In the genomic region with DNA sequence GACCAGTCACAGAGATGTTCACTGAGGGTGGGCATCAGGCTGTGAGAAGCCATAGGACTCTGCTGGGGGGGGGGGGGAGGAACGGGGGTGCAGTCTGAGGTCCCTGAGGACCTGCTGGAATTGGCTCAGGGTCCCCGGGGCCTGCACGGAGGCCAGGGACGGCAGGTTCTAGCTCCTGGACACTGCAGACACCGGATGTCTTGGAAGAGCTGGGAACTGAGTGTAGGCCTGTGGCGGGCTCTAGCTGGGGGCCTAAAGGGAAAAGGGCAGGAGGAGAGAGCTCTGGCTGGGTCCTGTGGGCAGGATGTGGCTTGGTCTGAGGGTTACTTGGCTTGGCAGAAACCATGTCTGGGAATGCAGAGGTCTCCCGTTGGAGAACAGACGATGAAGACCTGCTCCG, we compare ENCODE assay signal across 17 mouse cellular contexts.
DNase-seq lines count a peak whose midpoint lies in the region; ATAC-seq lines count a peak whose summit lies in the region.
"Had no signal": no experiment of that assay in that cellular context is flagged by ENCODE, and none has a peak within 500 bp of the region (broad histone marks: within the 10 kb centered on the region; RNA-seq: fewer than 3 reads in every experiment).

No protein-coding gene starts in this region.

- no peaks in the 10 kb centered on the region for H3K36me3 ChIP-seq in liver, embryonic 15.5 days (replicated peaks)
- 0 out of 2 replicates have a peak, but pooled peaks cover 4% of the 10 kb centered on the region for H3K36me3 ChIP-seq in midbrain, embryonic 13.5 days
- H3K36me3 ChIP-seq in midbrain, embryonic 11.5 days (ENCODE audit: control insufficient read depth, insufficient read depth, low read length): no peaks in the 10 kb centered on the region
- H3K36me3 ChIP-seq: embryonic facial prominence, embryonic 13.5 days; embryonic facial prominence, embryonic 15.5 days; forebrain, embryonic 12.5 days had no signal

- H3K9ac ChIP-seq in liver, embryonic 15.5 days: no peak overlapping the region
- no peak overlapping the region for H3K9ac ChIP-seq in midbrain, embryonic 13.5 days (replicated peaks)
- no peak overlapping the region for H3K9ac ChIP-seq in midbrain, embryonic 11.5 days (ENCODE audit: low read length)
- H3K9ac ChIP-seq: embryonic facial prominence, embryonic 13.5 days; embryonic facial prominence, embryonic 15.5 days; forebrain, embryonic 12.5 days had no signal

- ATAC-seq in liver, embryonic 15.5 days (ENCODE audit: insufficient read depth): 0 out of 2 replicates have a peak, but pooled peaks have one; percentile 33
- 0 out of 2 replicates have a peak, but pooled peaks have one; percentile 50 for ATAC-seq in midbrain, embryonic 13.5 days
- ATAC-seq in midbrain, embryonic 11.5 days (ENCODE audit: low FRiP score): no peak
- ATAC-seq: forebrain, embryonic 14.5 days; forebrain, embryonic 16.5 days had no signal

- H3K9me3 ChIP-seq in liver, embryonic 15.5 days (replicated peaks): no peaks in the 10 kb centered on the region
- H3K9me3 ChIP-seq in midbrain, embryonic 13.5 days: no peaks in the 10 kb centered on the region; the same call in 1 of the 2 replicates
- H3K9me3 ChIP-seq in midbrain, embryonic 11.5 days (ENCODE audit: control insufficient read depth, low read length): no peaks in the 10 kb centered on the region
- H3K9me3 ChIP-seq: embryonic facial prominence, embryonic 13.5 days; embryonic facial prominence, embryonic 15.5 days; forebrain, embryonic 10.5 days; forebrain, embryonic 12.5 days had no signal

- H3K27me3 ChIP-seq in liver, embryonic 15.5 days: no peaks in the 10 kb centered on the region
- H3K27me3 ChIP-seq in midbrain, embryonic 13.5 days: no peaks in the 10 kb centered on the region
- H3K27me3 ChIP-seq in midbrain, embryonic 11.5 days (ENCODE audit: control insufficient read depth, insufficient read depth, low read length): no peaks in the 10 kb centered on the region
- H3K27me3 ChIP-seq: embryonic facial prominence, embryonic 13.5 days; embryonic facial prominence, embryonic 15.5 days; forebrain, embryonic 12.5 days had no signal

- H3K4me2 ChIP-seq in liver, embryonic 15.5 days: no peak overlapping the region
- H3K4me2 ChIP-seq in midbrain, embryonic 13.5 days (replicated peaks): no peak overlapping the region
- no peak overlapping the region for H3K4me2 ChIP-seq in midbrain, embryonic 11.5 days
- H3K4me2 ChIP-seq: embryonic facial prominence, embryonic 13.5 days; embryonic facial prominence, embryonic 15.5 days; forebrain, embryonic 12.5 days had no signal

- no peak overlapping the region for H3K4me3 ChIP-seq in liver, embryonic 15.5 days (replicated peaks)
- no peak overlapping the region for H3K4me3 ChIP-seq in midbrain, embryonic 13.5 days (replicated peaks)
- H3K4me3 ChIP-seq in midbrain, embryonic 11.5 days (ENCODE audit: low read depth, low read length): no peak overlapping the region
- H3K4me3 ChIP-seq: embryonic facial prominence, embryonic 13.5 days; embryonic facial prominence, embryonic 15.5 days; erythroblast, embryonic 14.5 days; forebrain, embryonic 10.5 days; forebrain, embryonic 12.5 days had no signal

- peak; percentile 77 for DNase-seq in heart, adult 11 months
- no peak for DNase-seq in heart, adult 8-10 months (ENCODE audit: low spot score)
- DNase-seq in liver: no peak
- no peak for DNase-seq in midbrain, embryonic 11.5 days (ENCODE audit: low spot score, missing footprints)
- DNase-seq: adrenal gland, adult 2 months; adrenal gland, postnatal 10 days; adrenal gland, postnatal 25 days; embryo, embryonic 11 days had no signal

- H3K27ac ChIP-seq in liver, embryonic 15.5 days (replicated peaks): no peak overlapping the region
- H3K27ac ChIP-seq in midbrain, embryonic 13.5 days: no peak overlapping the region
- H3K27ac ChIP-seq in midbrain, embryonic 11.5 days (ENCODE audit: low read depth, low read length): no peak overlapping the region
- H3K27ac ChIP-seq: embryonic facial prominence, embryonic 13.5 days; embryonic facial prominence, embryonic 15.5 days; forebrain, embryonic 10.5 days; forebrain, embryonic 12.5 days had no signal

- WGBS in liver, embryonic 15.5 days (ENCODE audit: insufficient replicate concordance): 86% methylated on average over 9 of the region's 9 CpGs
- 94% methylated on average over 9 of the region's 9 CpGs for WGBS in midbrain, embryonic 13.5 days
- 94% methylated on average over 9 of the region's 9 CpGs for WGBS in midbrain, embryonic 11.5 days

- H3K4me1 ChIP-seq in liver, embryonic 15.5 days (replicated peaks): peaks cover 8% of the 10 kb centered on the region
- H3K4me1 ChIP-seq in midbrain, embryonic 13.5 days (replicated peaks): no peaks in the 10 kb centered on the region
- H3K4me1 ChIP-seq in midbrain, embryonic 11.5 days (ENCODE audit: control insufficient read depth, insufficient read depth, low read length): no peaks in the 10 kb centered on the region
- H3K4me1 ChIP-seq: embryonic facial prominence, embryonic 13.5 days; forebrain, embryonic 12.5 days had no signal
